Mouse (Mus musculus) liver, embryonic 14.5 days (tissue): ENCODE data around the gene Zc3hav1. TPM values are rescaled to one million over a fixed set of nuclear protein-coding genes. Genes with fewer than 3 reads are reported as not detected.
A peak's percentile ranks its signal among the peaks of the same experiment; 100 is the strongest.

Experiments
- ATAC-seq: fragments of 200-750 bp; cut with Nextera tagmentation; 2 replicates; pipeline ENCODE4 v1.8.0; 2017; ENCODE audit warnings: moderate number of reproducible peaks, mild to moderate bottlenecking, moderate library complexity; ENCODE audit not compliant: insufficient read depth
- DNase-seq, 3 experiments: peaks; one replicate each; pipeline ENCODE4 v3.0.0-alpha.2; 2012 to 2013; ENCODE audit warnings: low read depth in 3 of 3, low spot score in 3 of 3
- H3K27ac ChIP-seq: fragments of 300-500 bp; sonication (generic); 2 replicates; pipeline ENCODE4 v1.5.1; 2014; ENCODE audit warnings: moderate library complexity, mild to moderate bottlenecking, control low read depth, inconsistent platforms
- H3K27me3 ChIP-seq: fragments of 300-500 bp; sonication (generic); 2 replicates; pipeline ENCODE4 v1.6.1; 2014; ENCODE audit warnings: mild to moderate bottlenecking, low read length, moderate library complexity; ENCODE audit not compliant: control insufficient read depth, insufficient read depth
- H3K36me3 ChIP-seq: fragments of 300-500 bp; sonication (generic); replicated peaks from 2 replicates; pipeline ENCODE4 v1.6.1; 2014; ENCODE audit warnings: low read depth; ENCODE audit not compliant: control insufficient read depth, insufficient read depth
- H3K4me1 ChIP-seq, 2 experiments: fragments of 200-500 bp in 1 of 2; fragments of 300-500 bp in 1 of 2; sonication (generic) in 1 of 2; replicated peaks; 2 replicates each; pipeline ENCODE4 v1.6.1; 2012 to 2014; ENCODE audit warnings: antibody characterized with exemption in 1 of 2, inconsistent platforms in 1 of 2, low read length in 1 of 2; ENCODE audit not compliant: control insufficient read depth in 2 of 2, insufficient read depth in 2 of 2
- H3K4me2 ChIP-seq: fragments of 300-500 bp; sonication (generic); 2 replicates; pipeline ENCODE4 v1.6.1; 2014; ENCODE audit warnings: low read depth, mild to moderate bottlenecking, control low read depth, moderate library complexity
- H3K4me3 ChIP-seq, 2 experiments: fragments of 200-500 bp in 1 of 2; fragments of 300-500 bp in 1 of 2; sonication (generic) in 1 of 2; 2 replicates each; pipeline ENCODE4 v1.5.1; 2012 to 2014; ENCODE audit warnings: low read depth in 2 of 2, low read length in 2 of 2, mild to moderate bottlenecking in 2 of 2, control low read depth in 1 of 2, inconsistent platforms in 1 of 2, moderate library complexity in 1 of 2; ENCODE audit not compliant: insufficient read depth in 1 of 2
- H3K9ac ChIP-seq: fragments of 300-500 bp; sonication (generic); replicated peaks from 2 replicates; pipeline ENCODE4 v1.6.1; 2014; ENCODE audit warnings: mild to moderate bottlenecking, control low read depth, moderate library complexity
- H3K9me3 ChIP-seq: fragments of 300-500 bp; sonication (generic); 2 replicates; pipeline ENCODE4 v1.6.1; 2016; ENCODE audit warnings: low read length, mixed read lengths; ENCODE audit not compliant: control insufficient read depth
- CTCF ChIP-seq: IDR thresholded peaks from 2 replicates; pipeline ENCODE4 v1.5.1; 2016; ENCODE audit warnings: antibody characterized with exemption, low read depth, control low read depth
- EP300 ChIP-seq: IDR thresholded peaks from 2 replicates; pipeline ENCODE4 v1.6.1; 2016; ENCODE audit warnings: antibody characterized with exemption, low read depth
- WGBS: fragments of 180-500 bp; shearing (Covaris S2); extraction: QIAGEN DNeasy Blood & Tissue Kit; methylation state at CpG from one replicate; pipeline ENCODE4 v1.1.7; 2014; ENCODE audit not compliant: insufficient replicate concordance; 5-methylcytosine and 5-hydroxymethylcytosine counted together
- polyA plus RNA-seq, 2 experiments: library from polyadenylated mRNA; depleted of rRNA in 1 of 2; stranded (reverse) in 1 of 2; unstranded in 1 of 2; fragments of >200 nt; fragmentation: Nextera tagmentation in 1 of 2; extraction: Ambion mirVana in 1 of 2; gene quantifications; 2 replicates each; pipeline versions ENCODE4 v1.2.1 to v1.2.3; 2012 to 2014

Zc3hav1 gene
- polyA plus RNA-seq, 2 experiments: 17.0 to 23.0 TPM

DNA sequence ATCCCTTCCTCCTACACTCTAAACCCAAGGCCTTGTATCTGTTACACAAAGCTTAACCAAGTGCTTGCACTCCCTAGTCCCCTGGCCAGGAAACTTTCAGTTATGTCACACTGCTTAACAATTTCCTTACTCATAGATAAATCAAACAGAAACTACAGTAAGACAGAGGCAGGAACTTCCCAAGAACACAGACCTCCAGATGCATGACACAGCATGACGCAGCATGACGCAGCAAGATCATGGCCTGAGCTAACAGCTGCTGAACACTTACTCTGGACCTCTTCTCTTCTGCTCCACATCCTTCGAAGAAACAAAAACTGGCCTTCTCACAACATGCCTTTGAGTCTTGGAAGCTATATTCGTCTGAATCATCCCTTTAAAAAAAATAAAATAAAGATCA, 38.4 kb downstream of the Zc3hav1 start:
- DNase-seq: peak; percentile 91 to 92 (median 92)
- no peaks in the 10 kb centered on the region for H3K9me3 ChIP-seq
- 69% methylated on average over 4 of the region's 4 CpGs for WGBS
- peak overlapping the region; percentile 91 for H3K27ac ChIP-seq
- peaks cover 14 to 22% of the 10 kb centered on the region in 2 experiments for H3K4me1 ChIP-seq
- TF ChIP-seq CTCF (no peak), EP300 (peak; percentile 89)
- H3K27me3 ChIP-seq: no peaks in the 10 kb centered on the region
- H3K4me2 ChIP-seq: peak overlapping the region; percentile 64
- peak overlapping the region; percentile 28 to 37; a peak in 3 of 4 replicates for H3K4me3 ChIP-seq
- peaks cover 97% of the 10 kb centered on the region for H3K36me3 ChIP-seq
- ATAC-seq: peak; percentile 91
- H3K9ac ChIP-seq: peak overlapping the region; percentile 45

DNA sequence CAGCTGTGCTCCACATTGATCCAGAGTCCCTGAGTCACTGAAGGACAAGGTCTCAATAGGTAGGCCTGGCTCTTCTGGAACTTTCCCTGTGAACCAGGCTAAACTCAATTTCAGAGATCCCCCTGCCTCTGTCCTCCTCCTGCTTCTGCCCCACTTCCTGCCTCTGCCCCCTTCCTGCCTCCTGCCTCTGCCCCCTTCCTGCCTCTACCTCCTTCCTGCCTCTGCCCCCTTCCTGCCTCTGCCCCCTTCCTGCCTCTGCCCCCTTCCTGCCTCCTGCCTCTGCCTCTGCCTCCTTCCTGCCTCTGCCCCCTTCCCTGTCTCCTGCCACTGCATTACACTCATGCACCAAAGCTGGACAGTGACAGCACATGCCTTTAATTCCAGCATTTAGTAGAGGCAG, 44.7 kb downstream of the Zc3hav1 start:
- H3K4me2 ChIP-seq: no peak overlapping the region
- no peaks in the 10 kb centered on the region for H3K27me3 ChIP-seq
- no peaks in the 10 kb centered on the region for H3K4me1 ChIP-seq
- DNase-seq (no peak), ATAC-seq (no peak)
- no peak overlapping the region for H3K9ac ChIP-seq
- H3K27ac ChIP-seq: no peak overlapping the region
- TF ChIP-seq CTCF (no peak), EP300 (no peak)
- H3K9me3 ChIP-seq: no peaks in the 10 kb centered on the region
- peaks cover 99% of the 10 kb centered on the region for H3K36me3 ChIP-seq
- H3K4me3 ChIP-seq: no peak overlapping the region

DNA sequence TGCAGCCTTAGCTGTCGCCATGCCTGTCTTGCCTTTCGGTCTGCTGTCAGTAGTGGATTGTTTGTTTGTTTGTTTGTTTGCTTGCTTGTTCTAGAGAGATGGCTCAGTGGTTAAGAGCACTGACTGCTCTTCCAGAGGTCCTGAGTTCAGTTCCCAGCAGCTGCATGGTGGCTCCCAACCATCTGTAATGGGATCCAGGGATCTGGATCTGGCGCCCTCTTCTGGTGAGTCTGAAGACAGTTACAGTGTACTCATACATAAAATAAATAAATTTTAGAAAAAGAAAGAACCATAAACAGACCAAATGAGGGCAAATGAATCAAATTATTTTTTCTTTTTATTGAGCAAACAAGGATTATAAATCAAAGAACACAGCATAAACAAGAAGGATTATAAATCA, 49.4 kb downstream of the Zc3hav1 start:
- no peak overlapping the region for H3K9ac ChIP-seq
- H3K9me3 ChIP-seq: no peaks in the 10 kb centered on the region
- no peak for ATAC-seq
- no peak overlapping the region for H3K4me2 ChIP-seq
- H3K27ac ChIP-seq: no peak overlapping the region
- H3K27me3 ChIP-seq: no peaks in the 10 kb centered on the region
- H3K4me1 ChIP-seq: peaks cover 0 to under 1% of the 10 kb centered on the region in 2 experiments; a peak in 2 of 4 replicates
- H3K4me3 ChIP-seq: no peak overlapping the region
- TF ChIP-seq EP300 (no peak), CTCF (peak; percentile 60)
- WGBS: 77% methylated on average over 3 of the region's 3 CpGs
- peaks cover 62% of the 10 kb centered on the region for H3K36me3 ChIP-seq
- no peak for DNase-seq

DNA sequence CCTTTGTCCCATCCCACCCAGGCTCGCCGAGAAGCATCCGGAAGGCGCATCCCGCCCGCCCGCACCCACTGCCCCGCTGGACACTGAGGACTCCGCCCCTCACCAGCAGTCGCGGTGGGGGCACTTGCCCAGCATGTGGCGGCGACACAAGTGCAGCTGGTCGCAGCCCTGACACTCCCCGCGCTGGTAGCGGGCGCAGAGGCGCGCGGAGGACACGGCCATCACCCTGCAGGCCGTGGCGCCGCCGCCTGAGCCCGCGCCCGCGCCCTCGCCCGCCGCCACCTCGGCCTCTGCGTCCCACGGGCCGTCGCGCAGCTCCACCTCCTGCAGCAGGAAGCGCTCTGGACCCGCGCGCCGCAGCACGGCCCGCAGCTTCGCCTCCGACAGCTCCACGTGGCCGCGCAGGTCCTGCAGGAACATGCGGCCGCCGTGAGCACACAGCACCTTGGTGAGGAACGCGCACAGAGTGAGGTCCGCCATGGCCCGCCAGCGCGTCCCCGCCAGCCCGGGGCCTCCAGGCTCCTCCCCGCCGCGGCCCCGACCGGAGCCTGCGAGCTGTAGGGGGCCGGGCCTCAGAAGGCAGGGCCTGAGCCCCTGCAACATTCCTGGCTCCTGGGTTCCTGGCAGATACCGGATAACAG, 55.5 kb downstream of the Zc3hav1 start, which contains the start of gene Zc3hav1l:
Gene Zc3hav1l, minus strand, starts transcription at position 499 of the 641 bp plus-strand sequence.
- peaks cover 0 to 14% of the 10 kb centered on the region in 2 experiments; a peak in 3 of 4 replicates for H3K4me1 ChIP-seq
- WGBS: under 1% methylated on average over 57 of the region's 70 CpGs
- peak within 1 kb of the TSS; percentile 79 for H3K4me2 ChIP-seq
- TF ChIP-seq EP300: no peak
- no peak for TF ChIP-seq CTCF
- H3K9ac ChIP-seq: peak within 1 kb of the TSS; percentile 82
- H3K9me3 ChIP-seq: no peaks in the 10 kb centered on the region
- peak within 1 kb of the TSS; percentile 81 to 87 for H3K4me3 ChIP-seq
- ATAC-seq (peak; percentile 92), DNase-seq (peak in 2 of 3 experiments; percentile 35 to 38)
- peak within 1 kb of the TSS; percentile 19; the same call in 1 of the 2 replicates for H3K27ac ChIP-seq
- peaks cover 7% of the 10 kb centered on the region for H3K36me3 ChIP-seq
- no peaks in the 10 kb centered on the region for H3K27me3 ChIP-seq

DNA sequence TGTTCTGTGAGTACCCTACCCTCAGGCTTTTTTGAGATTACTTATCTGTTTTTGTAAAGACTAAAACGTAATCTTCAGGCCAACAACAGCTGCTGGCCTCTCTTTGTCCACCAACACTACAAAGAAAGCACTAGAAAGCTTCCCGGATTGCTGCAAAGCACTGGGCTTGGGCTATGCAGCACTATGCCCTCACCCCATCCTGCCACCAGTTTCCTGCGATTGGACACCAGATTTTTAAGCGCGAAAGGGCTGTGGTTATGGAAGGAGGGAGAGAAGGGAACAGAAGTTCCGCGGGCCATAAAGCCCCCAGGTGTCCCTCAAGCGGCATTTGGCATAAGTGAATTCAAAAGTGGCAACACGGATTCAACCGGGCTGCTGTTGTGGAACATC, 56.2 kb downstream of the Zc3hav1 start:
- DNase-seq: no peak
- Histone ChIP-seq H3K9me3 (no peaks in the 10 kb centered on the region), H3K27me3 (no peaks in the 10 kb centered on the region), H3K4me1 (peaks cover 0 to 14% of the 10 kb centered on the region in 2 experiments; a peak in 3 of 4 replicates), H3K4me2 (peak overlapping the region; percentile 79), H3K9ac (peak overlapping the region; percentile 82), H3K4me3 (peak overlapping the region; percentile 81 to 87), H3K27ac (no peak overlapping the region), H3K36me3 (peaks cover 5% of the 10 kb centered on the region; the same call in 1 of the 2 replicates)
- WGBS: 2% methylated on average over 10 of the region's 10 CpGs
- no peak for ATAC-seq
- TF ChIP-seq EP300: no peak
- no peak for TF ChIP-seq CTCF
